Mouse (Mus musculus): ENCODE data around the gene Tmem108. TPM values are rescaled to one million over a fixed set of nuclear protein-coding genes. Genes with fewer than 3 reads are reported as not detected.

The Tmem108 gene
- 1 to 10 TPM; 3.4 to 3.6 TPM for total RNA-seq (2023)

DNA sequence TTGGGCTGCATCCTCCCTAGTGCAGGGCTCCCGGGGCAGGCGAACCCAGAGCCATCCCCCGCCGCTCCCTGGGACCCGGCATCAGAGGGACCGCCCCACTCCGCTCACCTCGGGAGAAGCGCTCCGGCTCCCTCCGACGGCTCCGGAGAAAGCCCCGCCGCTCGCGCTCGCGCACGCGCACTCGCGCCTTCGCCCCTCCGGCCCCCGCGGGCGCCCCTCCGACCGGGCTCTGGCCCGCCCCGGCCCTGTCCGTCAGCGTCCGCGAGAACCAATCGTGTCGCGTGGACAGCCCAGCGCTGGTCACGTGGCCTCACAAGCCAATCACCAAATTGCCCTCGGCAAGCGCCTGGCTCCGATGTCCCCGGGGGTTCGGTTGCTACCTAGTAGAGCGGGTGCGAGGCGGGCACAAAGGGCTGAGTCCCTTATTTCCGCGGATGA, at the start of gene Tmem108:
TSS of gene Tmem108 (minus strand) at position 191 of the 438 bp plus-strand sequence.

DNA sequence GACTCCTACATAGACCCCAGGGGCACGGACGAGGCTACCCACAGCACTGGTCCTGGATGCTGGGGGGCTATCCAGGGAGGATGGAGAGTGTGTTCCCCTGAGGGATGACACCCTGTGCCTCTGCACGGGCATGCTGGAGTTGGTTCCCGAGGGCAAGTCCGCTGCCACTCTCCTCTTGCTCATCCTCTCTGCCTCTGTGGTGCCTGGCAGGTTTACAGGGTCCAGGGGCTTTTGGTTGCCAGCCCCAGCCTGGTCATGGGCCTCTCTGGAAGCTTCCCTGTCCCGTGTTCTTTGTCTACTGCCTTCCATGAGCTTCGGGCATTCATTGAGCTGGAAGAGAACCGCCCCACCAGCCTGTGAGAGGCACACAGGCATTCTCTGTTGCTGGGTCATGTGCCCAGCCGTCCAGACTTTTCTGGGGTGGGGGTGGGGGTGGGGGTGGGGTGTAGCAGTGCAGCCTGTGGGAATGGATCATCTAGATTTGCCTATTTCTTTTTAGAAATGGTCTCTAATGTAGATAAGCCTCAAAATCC, 281.5 kb downstream of the Tmem108 start, which contains the start of gene Bfsp2:
TSS of gene Bfsp2 (minus strand) at position 377 of the 533 bp plus-strand sequence.

Other genes starting within 250 kb of the Tmem108 start
- gene Nphp3, start 240.7 kb upstream of the Tmem108 start, total RNA-seq (2023): 1 to 10 TPM; 4.0 to 8.0 TPM